Mouse (Mus musculus) hindbrain, postnatal 0 days (tissue): Measurements from ENCODE around the gene Cplx2. TPM values are rescaled to one million over a fixed set of nuclear protein-coding genes. Genes with fewer than 3 reads are reported as not detected.

ENCODE experiments used
- ATAC-seq: fragments of 200-750 bp; cut with Nextera tagmentation; 2 replicates; pipeline ENCODE4 v1.8.0; 2017; ENCODE audit warnings: mild to moderate bottlenecking, moderate TSS enrichment, moderate library complexity
- DNase-seq: peaks from one replicate; pipeline ENCODE4 v3.0.0-alpha.2; 2015; ENCODE audit warnings: low spot score
- H3K27ac ChIP-seq: fragments of 300-500 bp; sonication (generic); 2 replicates; pipeline ENCODE4 v1.5.1; 2014; ENCODE audit warnings: mild to moderate bottlenecking
- H3K27me3 ChIP-seq: fragments of 300-500 bp; sonication (generic); 2 replicates; pipeline ENCODE4 v1.6.1; 2014; ENCODE audit warnings: low read length, mixed read lengths; ENCODE audit not compliant: insufficient read depth
- H3K36me3 ChIP-seq: fragments of 300-500 bp; sonication (generic); 2 replicates; pipeline ENCODE4 v1.6.1; 2014; ENCODE audit warnings: low read length, mixed read lengths; ENCODE audit not compliant: insufficient read depth
- H3K4me1 ChIP-seq: fragments of 300-500 bp; sonication (generic); 2 replicates; pipeline ENCODE4 v1.6.1; 2014; ENCODE audit warnings: antibody characterized with exemption, low read length, mixed read lengths; ENCODE audit not compliant: insufficient read depth
- H3K4me2 ChIP-seq: fragments of 300-500 bp; sonication (generic); 2 replicates; pipeline ENCODE4 v1.6.1; 2014; ENCODE audit warnings: low read depth, mild to moderate bottlenecking, low read length, moderate library complexity, mixed read lengths
- H3K4me3 ChIP-seq: fragments of 300-500 bp; sonication (generic); 2 replicates; pipeline ENCODE4 v1.5.1; 2014; ENCODE audit warnings: low read length
- H3K9ac ChIP-seq: fragments of 300-500 bp; sonication (generic); replicated peaks from 2 replicates; pipeline ENCODE4 v1.6.1; 2014; ENCODE audit warnings: mild to moderate bottlenecking, low read length, moderate library complexity, mixed read lengths
- H3K9me3 ChIP-seq: fragments of 300-500 bp; sonication (generic); 2 replicates; pipeline ENCODE4 v1.6.1; 2016; ENCODE audit warnings: low read length, mixed read lengths
- CTCF ChIP-seq: IDR thresholded peaks from 2 replicates; pipeline ENCODE4 v1.5.1; 2016; ENCODE audit warnings: antibody characterized with exemption, control low read depth, low read depth
- WGBS: fragments of 180-500 bp; shearing (Covaris S2); extraction: QIAGEN DNeasy Blood & Tissue Kit; methylation state at CpG from one replicate; pipeline ENCODE4 v1.1.7; 2014; 5-methylcytosine and 5-hydroxymethylcytosine counted together
- polyA plus RNA-seq: library from polyadenylated mRNA; unstranded; fragments of >200 nt; fragmentation: Nextera tagmentation; extraction: Ambion mirVana; gene quantifications from 2 replicates; pipeline ENCODE4 v1.2.1, GENCODE M21; 2015
- total RNA-seq: library from RNA; depleted of rRNA; stranded (reverse); fragments of >200 nt; gene quantifications from 2 replicates; pipeline ENCODE4 v1.2.3, GENCODE M21; 2014

Cplx2 gene
- total and polyA plus RNA-seq, 2 experiments from 2014 or later = 47.4 to 120 TPM

GRCm38 (mm10) chr13:54389971-54390564 is 18.9 kb downstream of the Cplx2 start:
- Histone ChIP-seq H3K36me3 (no peaks in the 10 kb centered on the region), H3K4me3 (no peak overlapping the region), H3K9me3 (no peaks in the 10 kb centered on the region), H3K4me2 (no peak overlapping the region), H3K27me3 (no peaks in the 10 kb centered on the region), H3K4me1 (peaks cover 12% of the 10 kb centered on the region), H3K9ac (no peak overlapping the region), H3K27ac (peak overlapping the region; percentile 67)
- DNase-seq (peak; percentile 90), ATAC-seq (peak; percentile 68)
- TF ChIP-seq CTCF = no peak
- WGBS = 16% methylated on average over 8 of the region's 8 CpGs

- no peak overlapping the region for H3K4me3 ChIP-seq
- H3K9ac ChIP-seq = no peak overlapping the region
- WGBS = 39% methylated on average over 7 of the region's 7 CpGs
- no peak overlapping the region for H3K4me2 ChIP-seq
- H3K27ac ChIP-seq = peak overlapping the region; percentile 67
- DNase-seq = peak; percentile 62
- peak; percentile 71 for ATAC-seq
- no peaks in the 10 kb centered on the region for H3K9me3 ChIP-seq
- peaks cover 7% of the 10 kb centered on the region for H3K4me1 ChIP-seq
- TF ChIP-seq CTCF = peak; percentile 25; the same call in 1 of the 2 replicates
- no peaks in the 10 kb centered on the region for H3K36me3 ChIP-seq
- no peaks in the 10 kb centered on the region for H3K27me3 ChIP-seq
Observed at GRCm38 (mm10) chr13:54390565-54391013, 19.4 kb downstream of the Cplx2 start.

GRCm38 (mm10) chr13:54391313-54391712 is 20.2 kb downstream of the Cplx2 start:
- 81% methylated on average over 4 of the region's 4 CpGs for WGBS
- ATAC-seq (no peak), DNase-seq (no peak)
- Histone ChIP-seq H3K27me3 (no peaks in the 10 kb centered on the region), H3K36me3 (no peaks in the 10 kb centered on the region), H3K9me3 (no peaks in the 10 kb centered on the region), H3K9ac (no peak overlapping the region), H3K4me3 (no peak overlapping the region), H3K4me2 (no peak overlapping the region), H3K27ac (no peak overlapping the region; the same call in 1 of the 2 replicates), H3K4me1 (peaks cover 7% of the 10 kb centered on the region)
- no peak for TF ChIP-seq CTCF

GRCm38 (mm10) chr13:54397069-54397468 is 25.9 kb downstream of the Cplx2 start:
- Histone ChIP-seq H3K27ac (no peak overlapping the region), H3K27me3 (no peaks in the 10 kb centered on the region), H3K36me3 (no peaks in the 10 kb centered on the region), H3K9me3 (no peaks in the 10 kb centered on the region), H3K9ac (no peak overlapping the region), H3K4me3 (no peak overlapping the region), H3K4me2 (no peak overlapping the region), H3K4me1 (no peaks in the 10 kb centered on the region)
- TF ChIP-seq CTCF = no peak
- 25% methylated on average over 4 of the region's 4 CpGs for whole genome bisulfite sequencing
- no peak for DNase-seq
- ATAC-seq = peak; percentile 45; the same call in 1 of the 2 replicates

- H3K9me3 ChIP-seq = no peaks in the 10 kb centered on the region
- DNase-seq (no peak), ATAC-seq (no peak)
- no peak overlapping the region for H3K4me3 ChIP-seq
- H3K4me1 ChIP-seq = no peaks in the 10 kb centered on the region; the same call in 1 of the 2 replicates
- H3K36me3 ChIP-seq = no peaks in the 10 kb centered on the region
- TF ChIP-seq CTCF = no peak
- no peak overlapping the region for H3K27ac ChIP-seq
- no peak overlapping the region for H3K9ac ChIP-seq
- 62% methylated on average over 7 of the region's 7 CpGs for WGBS
- H3K4me2 ChIP-seq = no peak overlapping the region
- H3K27me3 ChIP-seq = no peaks in the 10 kb centered on the region
Observed at GRCm38 (mm10) chr13:54400565-54401179, 29.5 kb downstream of the Cplx2 start.

GRCm38 (mm10) chr13:54401180-54401569 is 30.0 kb downstream of the Cplx2 start:
- Histone ChIP-seq H3K27me3 (no peaks in the 10 kb centered on the region), H3K27ac (no peak overlapping the region), H3K9ac (no peak overlapping the region), H3K4me3 (no peak overlapping the region), H3K4me2 (no peak overlapping the region), H3K36me3 (no peaks in the 10 kb centered on the region), H3K4me1 (no peaks in the 10 kb centered on the region; the same call in 1 of the 2 replicates), H3K9me3 (no peaks in the 10 kb centered on the region)
- WGBS = 83% methylated on average over 5 of the region's 5 CpGs
- DNase-seq (no peak), ATAC-seq (no peak)
- TF ChIP-seq CTCF = no peak

- Histone ChIP-seq H3K9me3 (no peaks in the 10 kb centered on the region), H3K9ac (no peak overlapping the region), H3K27ac (no peak overlapping the region), H3K36me3 (no peaks in the 10 kb centered on the region), H3K4me1 (no peaks in the 10 kb centered on the region; the same call in 1 of the 2 replicates), H3K4me3 (no peak overlapping the region), H3K4me2 (no peak overlapping the region), H3K27me3 (no peaks in the 10 kb centered on the region)
- 68% methylated on average over 4 of the region's 4 CpGs for WGBS
- TF ChIP-seq CTCF = no peak
- ATAC-seq (no peak), DNase-seq (no peak)
Observed at GRCm38 (mm10) chr13:54402346-54402745, 31.2 kb downstream of the Cplx2 start.
